Comparison of ENCODE assay signal across 9 mouse cellular contexts in the genomic region with DNA sequence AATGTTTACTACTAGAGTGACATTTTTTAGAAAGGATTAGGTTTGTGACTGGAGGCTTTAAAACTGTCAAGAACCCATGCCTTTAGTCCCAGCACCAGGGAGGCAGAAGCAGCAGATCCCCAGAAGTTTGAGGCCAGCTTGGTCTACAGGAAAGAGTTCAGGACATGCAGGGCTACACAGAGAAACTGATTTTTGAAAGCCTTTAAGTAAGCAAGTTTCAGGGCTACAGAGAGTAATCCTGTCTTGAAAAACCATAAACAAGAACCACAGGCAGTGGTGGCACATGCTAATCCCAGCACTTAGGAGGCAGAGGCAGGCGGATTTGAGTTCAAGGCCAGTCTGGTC. TPM values are rescaled to one million over a fixed set of nuclear protein-coding genes. Genes with fewer than 3 reads are reported as not detected.
A peak's percentile ranks its signal among the peaks of the same experiment; 100 is the strongest.
DNase-seq lines count a peak whose midpoint lies in the region; ATAC-seq lines count a peak whose summit lies in the region.
"Had no signal": no experiment of that assay in that cellular context is flagged by ENCODE, and none has a peak within 500 bp of the region (broad histone marks: within the 10 kb centered on the region; RNA-seq: fewer than 3 reads in every experiment).

No protein-coding gene starts in this region.

- no peak overlapping the region for H3K4me2 ChIP-seq in heart, embryonic 11.5 days
- H3K4me2 ChIP-seq in embryonic facial prominence, embryonic 14.5 days (ENCODE audit: low read depth, low read length): no peak overlapping the region
- H3K4me2 ChIP-seq in limb, embryonic 12.5 days: no peak overlapping the region

- no peak overlapping the region for H3K4me3 ChIP-seq in heart, embryonic 11.5 days (ENCODE audit: low read depth, low read length)
- no peak overlapping the region for H3K4me3 ChIP-seq in embryonic facial prominence, embryonic 14.5 days (ENCODE audit: low read depth, low read length)
- H3K4me3 ChIP-seq in limb, embryonic 12.5 days (replicated peaks): no peak overlapping the region

- 73% methylated on average over 1 of the region's 1 CpGs for WGBS in heart, embryonic 11.5 days (ENCODE audit: insufficient replicate concordance)
- WGBS in embryonic facial prominence, embryonic 14.5 days: 57% methylated on average over 1 of the region's 1 CpGs
- WGBS in limb, embryonic 12.5 days: 52% methylated on average over 1 of the region's 1 CpGs

- no peaks in the 10 kb centered on the region for H3K9me3 ChIP-seq in heart, embryonic 11.5 days (replicated peaks; ENCODE audit: control insufficient read depth, low read length)
- H3K9me3 ChIP-seq in embryonic facial prominence, embryonic 14.5 days (ENCODE audit: control insufficient read depth, low read length): no peaks in the 10 kb centered on the region
- H3K9me3 ChIP-seq in limb, embryonic 12.5 days: no peaks in the 10 kb centered on the region

- intact Hi-C loops in heart, postnatal 14 days (cut with DNase I): no loop called here

- H3K27me3 ChIP-seq in heart, embryonic 11.5 days (ENCODE audit: control insufficient read depth, insufficient read depth, low read length): no peaks in the 10 kb centered on the region
- H3K27me3 ChIP-seq in embryonic facial prominence, embryonic 14.5 days (replicated peaks; ENCODE audit: control insufficient read depth, insufficient read depth, low read length): no peaks in the 10 kb centered on the region
- no peaks in the 10 kb centered on the region for H3K27me3 ChIP-seq in limb, embryonic 12.5 days

- H3K36me3 ChIP-seq in heart, embryonic 11.5 days (ENCODE audit: control insufficient read depth, insufficient read depth, low read length): peaks cover 22% of the 10 kb centered on the region
- peaks cover 53% of the 10 kb centered on the region for H3K36me3 ChIP-seq in embryonic facial prominence, embryonic 14.5 days (ENCODE audit: control insufficient read depth, insufficient read depth, low read length)
- H3K36me3 ChIP-seq in limb, embryonic 12.5 days: peaks cover 70% of the 10 kb centered on the region

- DNase-seq in heart, postnatal 14 days: no peak
- DNase-seq in 3134 (ENCODE audit: extremely low read depth, insufficient read length, low spot score): peak; percentile 67
- DNase-seq in embryonic facial prominence, embryonic 14.5 days (ENCODE audit: low spot score): no peak
- DNase-seq in frontal cortex, postnatal 36 days (ENCODE audit: low spot score in 2 of 2): no peak
- no peak for DNase-seq in right cerebral cortex, postnatal 14 days
- no peak for DNase-seq in spleen, postnatal 10 days (ENCODE audit: low spot score in 2 of 2)
- DNase-seq: thymus, postnatal 25 days had no signal

- H3K4me1 ChIP-seq in heart, embryonic 11.5 days (ENCODE audit: control insufficient read depth, insufficient read depth, low read length): peaks cover 10% of the 10 kb centered on the region; the same call in 1 of the 2 replicates
- no peaks in the 10 kb centered on the region for H3K4me1 ChIP-seq in embryonic facial prominence, embryonic 14.5 days (ENCODE audit: control insufficient read depth, insufficient read depth, low read length)
- peaks cover 9% of the 10 kb centered on the region for H3K4me1 ChIP-seq in limb, embryonic 12.5 days (replicated peaks)

- ATAC-seq in heart, embryonic 11.5 days (replicated peaks; ENCODE audit: insufficient number of reproducible peaks, low FRiP score, low TSS enrichment): no peak
- ATAC-seq in embryonic facial prominence, embryonic 14.5 days (ENCODE audit: low read depth): 0 out of 2 replicates have a peak, but pooled peaks have one; percentile 5
- ATAC-seq in limb, embryonic 12.5 days (ENCODE audit: insufficient number of reproducible peaks, insufficient read depth, low FRiP score, low TSS enrichment, low read depth): no peak

- H3K9ac ChIP-seq in heart, embryonic 11.5 days (ENCODE audit: low read depth, low read length): no peak overlapping the region
- no peak overlapping the region for H3K9ac ChIP-seq in embryonic facial prominence, embryonic 14.5 days (ENCODE audit: low read depth, low read length)
- H3K9ac ChIP-seq in limb, embryonic 12.5 days (replicated peaks): no peak overlapping the region

- peak overlapping the region; percentile 65; the same call in 1 of the 2 replicates for H3K27ac ChIP-seq in heart, embryonic 11.5 days (ENCODE audit: low read depth, low read length)
- 0 out of 2 replicates have a peak overlapping the region, but pooled peaks have one; percentile 40 for H3K27ac ChIP-seq in embryonic facial prominence, embryonic 14.5 days (replicated peaks; ENCODE audit: low read depth, low read length)
- H3K27ac ChIP-seq in limb, embryonic 12.5 days: peak overlapping the region; percentile 67

RNA-seq across cellular contexts. Expression of a gene that starts 5.7 kb away (rescaled TPM):
- 8.0 and 11.2 TPM in 2 replicates for polyA plus RNA-seq in heart, embryonic 11.5 days (2014; fragmentation: Nextera tagmentation; extraction: Ambion mirVana)
- total RNA-seq in heart, postnatal 14 days (2021): 10 to 100 TPM; 12.8 to 15.8 TPM
- 7.8 and 10.5 TPM in 2 replicates for polyA plus RNA-seq in embryonic facial prominence, embryonic 14.5 days (2014; fragmentation: Nextera tagmentation; extraction: Ambion mirVana)
- polyA plus RNA-seq in limb, embryonic 12.5 days (2016; fragmentation: Nextera tagmentation; extraction: Ambion mirVana): 8.5 and 11.1 TPM in 2 replicates

RNA-seq across cellular contexts. Expression of a gene that starts 30.1 kb away (rescaled TPM):
- 37.0 and 41.4 TPM in 2 replicates for polyA plus RNA-seq in heart, embryonic 11.5 days (2014; fragmentation: Nextera tagmentation; extraction: Ambion mirVana)
- total RNA-seq in heart, postnatal 14 days (2021): 10 to 100 TPM; 17.4 to 17.6 TPM
- polyA plus RNA-seq in embryonic facial prominence, embryonic 14.5 days (2014; fragmentation: Nextera tagmentation; extraction: Ambion mirVana): 24.2 and 31.2 TPM in 2 replicates
- polyA plus RNA-seq in limb, embryonic 12.5 days (2016; fragmentation: Nextera tagmentation; extraction: Ambion mirVana): 35.7 and 37.5 TPM in 2 replicates

RNA-seq across cellular contexts. Expression of a gene that starts 30.1 kb away (rescaled TPM):
- polyA plus RNA-seq in heart, embryonic 11.5 days (2014; fragmentation: Nextera tagmentation; extraction: Ambion mirVana): 22.3 and 24.8 TPM in 2 replicates
- 1 to 10 TPM; 1.9 to 2.2 TPM for total RNA-seq in heart, postnatal 14 days (2021)
- polyA plus RNA-seq in embryonic facial prominence, embryonic 14.5 days (2014; fragmentation: Nextera tagmentation; extraction: Ambion mirVana): 22.6 and 25.6 TPM in 2 replicates
- polyA plus RNA-seq in limb, embryonic 12.5 days (2016; fragmentation: Nextera tagmentation; extraction: Ambion mirVana): 40.4 and 40.7 TPM in 2 replicates
